ENCODE assay signal across 20 mouse cellular contexts in the genomic region with DNA sequence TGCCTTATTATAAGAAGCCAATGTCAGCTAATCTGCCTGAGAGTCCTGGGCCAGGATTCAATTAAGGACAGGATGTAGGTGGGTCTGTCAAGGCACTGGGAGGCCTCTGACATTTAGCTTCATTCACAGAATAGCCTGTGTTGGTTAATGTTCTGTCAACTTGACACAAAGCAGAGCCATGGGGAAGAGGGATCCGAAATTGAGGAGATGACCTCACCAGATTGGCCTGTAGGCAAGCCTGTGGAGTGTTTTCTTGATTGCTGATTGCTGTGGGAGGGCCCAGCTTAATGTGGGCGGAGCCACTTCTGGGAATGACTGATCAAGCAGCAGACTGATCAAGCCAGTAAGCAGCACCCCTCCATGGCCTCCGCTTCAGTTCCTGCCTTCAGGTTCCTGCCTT.
DNase-seq lines count a peak whose midpoint lies in the region; ATAC-seq and TF ChIP-seq lines count a peak whose summit lies in the region.
"Had no signal": no experiment of that assay in that cellular context is flagged by ENCODE, and none has a peak within 500 bp of the region (broad histone marks: within the 10 kb centered on the region; RNA-seq: fewer than 3 reads in every experiment).

No protein-coding gene starts in this region.

- H3K4me3 ChIP-seq in heart, embryonic 10.5 days: no peak overlapping the region
- no peak overlapping the region for H3K4me3 ChIP-seq in heart, embryonic 14.5 days (ENCODE audit: control insufficient read depth in 1 of 2, insufficient read depth in 1 of 2, low read depth in 1 of 2, low read length in 2 of 2)
- H3K4me3 ChIP-seq in stomach, embryonic 14.5 days (ENCODE audit: low read depth, low read length): no peak overlapping the region
- H3K4me3 ChIP-seq in forebrain, embryonic 15.5 days: no peak overlapping the region
- no peak overlapping the region for H3K4me3 ChIP-seq in lung, adult 2 months (replicated peaks; ENCODE audit: extremely low read depth, low read depth, low read length)
- H3K4me3 ChIP-seq: erythroblast, embryonic 14.5 days; hindbrain, embryonic 12.5 days; layer of hippocampus, adult 2 months; left cerebral cortex, adult 2 months; limb, embryonic 13.5 days; lung, embryonic 15.5 days; neural tube, embryonic 12.5 days had no signal

- H3K4me1 ChIP-seq in heart, embryonic 10.5 days: 0 out of 2 replicates have a peak, but pooled peaks cover 5% of the 10 kb centered on the region
- H3K4me1 ChIP-seq in heart, embryonic 14.5 days (ENCODE audit: control insufficient read depth in 2 of 2, insufficient read depth in 2 of 2, low read length in 2 of 2): peaks cover 0 to 4% of the 10 kb centered on the region in 2 experiments; a peak in 2 of 4 replicates
- H3K4me1 ChIP-seq in stomach, embryonic 14.5 days (ENCODE audit: control insufficient read depth, insufficient read depth, low read length): no peaks in the 10 kb centered on the region
- H3K4me1 ChIP-seq in forebrain, embryonic 15.5 days: no peaks in the 10 kb centered on the region
- H3K4me1 ChIP-seq in lung, adult 2 months (ENCODE audit: control insufficient read depth, insufficient read depth, low read length): no peaks in the 10 kb centered on the region
- H3K4me1 ChIP-seq: hindbrain, embryonic 12.5 days; limb, embryonic 13.5 days; lung, embryonic 15.5 days; neural tube, embryonic 12.5 days had no signal

- peak; percentile 59 for ATAC-seq in heart, embryonic 14.5 days (ENCODE audit: insufficient number of reproducible peaks, insufficient read depth, low FRiP score, low read depth)
- ATAC-seq in stomach, embryonic 14.5 days (ENCODE audit: insufficient number of reproducible peaks, insufficient read depth, low FRiP score, low read depth): peak; percentile 63; the same call in 1 of the 2 replicates
- ATAC-seq in forebrain, embryonic 15.5 days (replicated peaks): no peak
- ATAC-seq: midbrain, embryonic 16.5 days had no signal

- TF ChIP-seq POLR2A in lung, adult 2 months (IDR thresholded peaks at IDR 0.05; ENCODE audit: borderline replicate concordance, extremely low read depth, low read depth, low read length): no peak

- no peak for TF ChIP-seq CTCF in lung, adult 2 months (IDR thresholded peaks at IDR 0.05; ENCODE audit: insufficient read depth, low read length)

- no peaks in the 10 kb centered on the region for H3K27me3 ChIP-seq in heart, embryonic 10.5 days (ENCODE audit: insufficient read depth, poor library complexity, severe bottlenecking)
- H3K27me3 ChIP-seq in heart, embryonic 14.5 days (ENCODE audit: control insufficient read depth, insufficient read depth, low read length): no peaks in the 10 kb centered on the region
- no peaks in the 10 kb centered on the region for H3K27me3 ChIP-seq in stomach, embryonic 14.5 days (ENCODE audit: control insufficient read depth, insufficient read depth, low read length)
- H3K27me3 ChIP-seq in forebrain, embryonic 15.5 days: no peaks in the 10 kb centered on the region
- H3K27me3 ChIP-seq: hindbrain, embryonic 12.5 days; limb, embryonic 13.5 days; lung, embryonic 15.5 days; neural tube, embryonic 12.5 days had no signal

- no peak overlapping the region for H3K4me2 ChIP-seq in heart, embryonic 14.5 days (ENCODE audit: low read length)
- no peak overlapping the region for H3K4me2 ChIP-seq in stomach, embryonic 14.5 days (replicated peaks; ENCODE audit: low read depth, low read length)
- H3K4me2 ChIP-seq in forebrain, embryonic 15.5 days (replicated peaks): no peak overlapping the region
- H3K4me2 ChIP-seq: hindbrain, embryonic 12.5 days; limb, embryonic 13.5 days; lung, embryonic 15.5 days; neural tube, embryonic 12.5 days had no signal

- no peaks in the 10 kb centered on the region for H3K36me3 ChIP-seq in heart, embryonic 10.5 days
- H3K36me3 ChIP-seq in heart, embryonic 14.5 days (ENCODE audit: control insufficient read depth, insufficient read depth, low read length): no peaks in the 10 kb centered on the region
- H3K36me3 ChIP-seq in stomach, embryonic 14.5 days (ENCODE audit: control insufficient read depth, insufficient read depth, low read length): no peaks in the 10 kb centered on the region
- no peaks in the 10 kb centered on the region for H3K36me3 ChIP-seq in forebrain, embryonic 15.5 days
- H3K36me3 ChIP-seq: hindbrain, embryonic 12.5 days; limb, embryonic 13.5 days; lung, embryonic 15.5 days; neural tube, embryonic 12.5 days had no signal

- peak; percentile 85 for DNase-seq in heart, embryonic 10.5 days (ENCODE audit: low spot score)
- DNase-seq in heart, postnatal 14 days: no peak
- DNase-seq in embryo, embryonic 10.5 days (ENCODE audit: low spot score): peak; percentile 51
- DNase-seq in ovary, adult 18-20 months (ENCODE audit: low spot score): no peak
- DNase-seq in lung, adult 2 months: no peak
- DNase-seq: cerebellum, adult 11-12 months; gastrocnemius, postnatal 14 days; right cerebral cortex, postnatal 4 days had no signal

- H3K9ac ChIP-seq in heart, embryonic 14.5 days (ENCODE audit: low read length): no peak overlapping the region
- no peak overlapping the region for H3K9ac ChIP-seq in stomach, embryonic 14.5 days (replicated peaks; ENCODE audit: low read depth, low read length)
- H3K9ac ChIP-seq in forebrain, embryonic 15.5 days (replicated peaks): no peak overlapping the region
- H3K9ac ChIP-seq: hindbrain, embryonic 12.5 days; limb, embryonic 13.5 days; lung, embryonic 15.5 days; neural tube, embryonic 12.5 days had no signal

- H3K27ac ChIP-seq in heart, embryonic 10.5 days: no peak overlapping the region
- no peak overlapping the region for H3K27ac ChIP-seq in heart, embryonic 14.5 days (replicated peaks in 1 of 2; ENCODE audit: control insufficient read depth in 1 of 2, insufficient read depth in 1 of 2, low read depth in 2 of 2, low read length in 2 of 2)
- no peak overlapping the region for H3K27ac ChIP-seq in stomach, embryonic 14.5 days (ENCODE audit: low read length)
- no peak overlapping the region for H3K27ac ChIP-seq in forebrain, embryonic 15.5 days (replicated peaks)
- H3K27ac ChIP-seq: hindbrain, embryonic 12.5 days; kidney, postnatal 0 days; layer of hippocampus, adult 2 months; left cerebral cortex, adult 2 months; limb, embryonic 13.5 days; lung, embryonic 15.5 days; neural tube, embryonic 12.5 days had no signal

- H3K9me3 ChIP-seq in heart, embryonic 10.5 days: peaks cover 7% of the 10 kb centered on the region; the same call in 1 of the 2 replicates
- H3K9me3 ChIP-seq in heart, embryonic 14.5 days (ENCODE audit: control insufficient read depth, low read length): peaks cover 11% of the 10 kb centered on the region
- no peaks in the 10 kb centered on the region for H3K9me3 ChIP-seq in stomach, embryonic 14.5 days (ENCODE audit: control insufficient read depth, low read depth, low read length)
- H3K9me3 ChIP-seq in forebrain, embryonic 15.5 days: no peaks in the 10 kb centered on the region
- H3K9me3 ChIP-seq: lung, embryonic 15.5 days had no signal

- intact Hi-C loops in heart, postnatal 14 days (cut with DNase I): no loop called here

- WGBS in heart, embryonic 10.5 days: 56% methylated on average over 3 of the region's 3 CpGs
- WGBS in heart, embryonic 14.5 days: 46% methylated on average over 3 of the region's 3 CpGs
- 63% methylated on average over 3 of the region's 3 CpGs for WGBS in stomach, embryonic 14.5 days
- WGBS in forebrain, embryonic 15.5 days: 75% methylated on average over 3 of the region's 3 CpGs
- 64% methylated on average over 3 of the region's 3 CpGs for WGBS in lung, adult 2 months

Comparison
In these comparisons a context has a peak if more than half of its experiments do, and no peak if none do; other contexts are left out.
1. DNase-seq: peak in heart, embryonic 10.5 days (single experiment) and embryo, embryonic 10.5 days (single experiment); none in heart, postnatal 14 days (0 of 2), ovary, adult 18-20 months (single experiment) and lung, adult 2 months (single experiment).